Mouse (Mus musculus) frontal cortex, postnatal 36 days (tissue): ENCODE results near the gene Zfp36l2.
"Not testable (repeated sequence)": the region's sequence is repeated elsewhere in the genome, so short reads cannot be mapped to it uniquely, and the experiment has no call there.

ENCODE experiments used
- DNase-seq, 2 experiments: peaks; one replicate each; pipeline ENCODE4 v3.0.0; 2022; ENCODE audit warnings: low spot score in 2 of 2

Zfp36l2 gene

DNA sequence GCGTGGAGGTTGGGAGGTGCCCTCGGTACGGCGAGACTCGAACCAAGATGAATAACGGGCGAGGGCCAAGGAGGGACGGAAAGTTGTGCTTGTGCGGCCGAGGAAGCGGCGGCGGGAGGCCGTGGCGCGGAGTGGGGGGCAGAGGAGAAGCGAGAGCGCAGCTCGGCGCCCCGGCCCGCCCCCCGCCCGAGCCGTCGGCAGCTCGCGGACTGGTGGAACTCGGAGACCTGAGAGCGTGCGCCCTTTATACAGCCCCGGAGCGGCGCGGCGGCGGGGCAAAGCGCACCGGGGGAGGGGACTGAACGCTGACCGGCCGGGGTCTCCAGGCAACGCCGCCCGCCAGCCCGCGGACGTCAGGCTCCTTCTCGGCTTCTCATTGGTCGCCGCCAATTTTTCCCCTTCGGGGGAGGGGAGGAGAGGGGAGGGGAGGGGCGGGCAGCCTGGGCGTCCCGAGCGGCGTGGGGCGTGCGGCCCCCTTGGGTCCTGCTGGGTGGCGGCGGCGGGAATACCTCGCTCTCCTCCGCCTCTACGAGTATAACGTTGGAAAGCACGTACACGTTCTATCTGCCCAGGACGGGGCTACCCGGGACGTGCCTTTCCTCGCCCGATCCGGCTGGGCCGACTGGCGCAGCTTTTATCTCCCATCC, at the start of gene Zfp36l2:
TSS of gene Zfp36l2 (minus strand) at position 221 of the 647 bp plus-strand sequence.
- DNase-seq: peak; percentile 78 to 84

DNA sequence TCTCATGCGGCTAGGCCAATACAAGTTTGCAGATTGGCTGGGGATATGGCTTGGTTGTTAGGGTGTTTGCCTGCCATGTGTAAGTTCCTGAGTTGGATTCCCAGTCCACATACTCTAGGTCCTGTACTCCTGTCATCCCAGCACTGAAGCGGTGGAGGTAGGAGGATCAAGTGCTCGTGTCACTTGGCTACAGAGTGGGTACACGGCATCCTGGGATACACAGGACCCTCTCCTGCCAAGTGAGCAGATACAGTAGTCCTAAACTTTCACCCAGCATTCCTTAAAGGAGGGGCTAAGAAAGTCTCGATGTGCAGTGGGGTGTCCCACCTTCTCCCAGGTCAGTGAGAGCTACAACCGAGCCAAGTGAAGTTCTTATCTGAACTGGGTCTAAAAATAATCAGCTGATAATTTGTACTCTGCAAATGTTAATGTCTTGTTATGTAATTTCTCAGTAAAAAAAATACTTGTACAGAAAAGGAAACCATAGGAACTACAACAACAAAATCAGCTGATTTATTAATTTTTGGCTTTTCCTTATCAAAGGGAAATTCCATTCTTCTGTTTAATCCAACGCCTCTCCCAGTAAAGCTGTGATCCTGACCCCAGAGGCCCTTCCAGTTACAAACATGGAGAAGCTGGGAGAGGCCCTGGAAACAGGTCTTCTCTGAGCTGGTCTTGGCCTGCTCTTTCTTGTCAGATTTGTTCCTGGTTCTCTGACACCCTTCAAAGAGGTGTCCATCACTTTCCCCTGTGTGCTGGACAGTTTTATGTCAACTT, 49.2 kb upstream of the Zfp36l2 start:
- DNase-seq: no peak

DNA sequence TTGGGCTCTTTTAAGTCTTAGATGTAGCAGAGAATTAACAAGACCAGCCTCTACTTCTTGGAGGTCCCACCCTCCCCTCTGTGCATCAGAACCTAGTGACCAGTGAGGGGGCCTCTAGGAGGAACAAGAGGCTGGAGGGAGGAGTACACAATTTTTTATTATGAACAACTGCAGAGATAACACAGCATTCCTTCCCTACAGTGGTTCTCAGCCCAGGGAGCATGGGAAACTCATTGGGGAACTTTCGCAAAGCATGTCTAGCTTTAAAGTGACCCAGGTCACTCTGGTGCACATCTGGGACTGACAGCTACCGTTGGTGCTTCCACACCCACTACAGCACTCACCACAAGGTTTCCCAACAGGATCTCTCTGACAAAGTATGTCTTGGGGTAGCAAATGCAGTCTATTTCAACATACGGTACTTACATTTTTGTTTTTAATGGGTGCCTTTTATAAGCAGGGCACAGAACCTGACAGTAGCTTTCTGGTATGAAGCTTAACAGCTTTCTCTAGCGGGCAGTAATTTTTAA, 47.7 kb upstream of the Zfp36l2 start:
- no peak for DNase-seq

DNA sequence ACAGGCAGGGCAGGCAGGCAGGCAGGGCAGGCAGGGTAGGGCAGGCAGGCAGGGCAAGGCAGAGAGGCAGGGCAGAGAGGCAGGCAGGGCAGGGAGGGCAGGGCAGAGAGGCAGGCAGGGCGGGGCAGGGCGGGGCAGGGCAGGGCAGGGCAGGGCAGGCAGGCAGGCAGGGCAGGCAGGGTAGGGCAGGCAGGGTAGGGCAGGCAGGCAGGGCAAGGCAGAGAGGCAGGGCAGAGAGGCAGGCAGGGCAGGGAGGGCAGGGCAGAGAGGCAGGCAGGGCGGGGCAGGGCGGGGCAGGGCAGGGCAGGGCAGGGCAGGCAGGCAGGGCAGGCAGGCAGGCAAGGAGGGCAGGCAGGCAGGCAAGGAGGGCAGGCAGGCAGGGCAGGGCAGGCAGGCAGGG, 47.0 kb upstream of the Zfp36l2 start:
- not testable (repeated sequence) for DNase-seq

DNA sequence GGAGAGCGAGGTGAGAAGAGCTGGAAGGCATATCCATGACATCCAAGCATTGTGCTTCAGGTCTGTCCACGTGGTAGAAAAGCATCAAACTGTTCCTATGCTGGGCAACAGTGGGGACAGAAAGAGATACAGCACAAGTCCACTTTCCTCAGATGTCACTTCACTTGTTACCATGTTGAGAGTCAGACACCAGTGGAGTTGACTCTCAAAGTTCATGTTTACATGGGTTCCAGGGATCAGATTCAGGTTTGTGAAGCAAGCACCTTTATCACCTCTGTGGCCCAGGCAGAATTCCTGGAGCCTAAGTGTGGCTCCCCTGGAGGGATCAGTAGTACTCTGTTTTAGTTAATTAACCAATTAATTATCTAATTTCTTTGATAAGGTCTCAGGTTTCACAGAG, 46.0 kb upstream of the Zfp36l2 start:
- DNase-seq: no peak

DNA sequence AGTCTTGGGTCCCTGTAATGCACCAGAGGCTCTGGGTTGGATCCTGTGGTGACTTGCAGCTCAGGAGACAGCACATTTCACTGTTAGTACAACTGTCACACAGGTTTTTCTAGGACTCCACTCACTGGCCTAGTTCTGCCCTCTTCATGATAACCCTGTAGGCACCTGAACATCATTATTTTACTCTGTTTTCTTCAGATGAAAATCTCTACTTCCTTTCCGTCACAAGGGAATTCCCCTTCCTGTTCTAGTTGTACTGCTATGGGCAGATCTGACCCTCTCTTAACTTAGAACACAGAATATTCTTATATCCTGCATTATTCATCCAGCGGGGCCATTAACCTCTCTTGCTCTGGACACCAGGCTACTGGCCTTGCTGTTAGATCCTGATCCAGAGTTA, 43.6 kb upstream of the Zfp36l2 start:
- no peak for DNase-seq

DNA sequence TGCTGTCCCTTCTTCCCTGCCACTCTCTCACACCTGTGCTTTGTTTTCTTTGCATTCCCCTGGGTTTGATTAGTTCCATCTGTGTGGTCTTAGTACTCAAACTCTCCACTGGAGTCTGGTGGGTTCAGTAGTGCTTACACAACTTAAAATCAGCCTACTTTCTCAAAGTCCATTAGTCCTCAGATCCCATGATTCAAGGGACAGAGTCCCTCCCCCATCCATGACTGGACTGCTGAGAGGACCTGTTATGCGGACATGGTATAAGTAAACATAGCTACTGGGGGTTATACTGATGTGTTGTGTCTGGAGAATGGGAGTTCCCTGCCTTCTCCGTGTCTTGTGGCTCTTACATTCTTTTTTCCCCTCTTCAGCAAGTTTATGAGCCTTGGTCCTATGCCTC, 40.5 kb upstream of the Zfp36l2 start:
- no peak for DNase-seq

DNA sequence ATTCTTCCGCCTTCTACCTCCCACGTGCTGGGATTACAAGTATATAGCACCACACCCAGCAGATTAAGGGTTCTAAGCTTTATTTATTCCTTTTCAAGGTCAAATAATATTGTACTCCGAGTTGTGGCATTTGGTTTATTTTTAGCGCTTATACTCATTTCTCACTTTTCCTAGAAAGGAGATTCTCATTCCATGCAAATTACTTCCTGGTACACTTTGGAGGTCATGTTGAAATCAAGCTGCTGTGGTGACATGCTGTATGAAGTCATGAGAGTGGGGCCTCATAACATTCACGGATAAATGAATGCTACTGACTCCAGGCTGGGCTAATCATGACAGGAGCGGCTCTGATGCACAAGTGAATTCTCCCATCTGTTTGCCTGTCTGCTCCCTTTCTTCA, 38.9 kb upstream of the Zfp36l2 start:
- DNase-seq: no peak

DNA sequence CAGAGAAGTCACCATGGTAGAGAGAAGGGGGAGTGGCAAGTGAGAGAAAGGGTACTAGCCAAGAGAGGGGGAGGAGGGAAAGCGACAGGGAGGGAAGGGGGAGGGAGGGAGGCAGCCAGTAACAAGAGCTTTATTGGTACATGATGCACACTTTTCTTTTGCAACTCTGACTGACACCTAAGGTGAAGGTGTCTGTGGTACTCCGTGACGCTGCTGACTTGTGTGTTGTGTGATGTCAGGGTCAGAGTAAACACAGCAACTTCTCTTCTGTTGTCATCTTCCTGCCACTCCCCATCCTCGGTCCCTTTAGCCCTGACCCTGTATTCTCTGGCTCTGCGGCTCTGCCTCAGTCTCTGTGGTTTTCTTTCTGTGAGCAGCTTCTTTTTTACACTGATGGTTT, 38.5 kb upstream of the Zfp36l2 start:
- DNase-seq: no peak

DNA sequence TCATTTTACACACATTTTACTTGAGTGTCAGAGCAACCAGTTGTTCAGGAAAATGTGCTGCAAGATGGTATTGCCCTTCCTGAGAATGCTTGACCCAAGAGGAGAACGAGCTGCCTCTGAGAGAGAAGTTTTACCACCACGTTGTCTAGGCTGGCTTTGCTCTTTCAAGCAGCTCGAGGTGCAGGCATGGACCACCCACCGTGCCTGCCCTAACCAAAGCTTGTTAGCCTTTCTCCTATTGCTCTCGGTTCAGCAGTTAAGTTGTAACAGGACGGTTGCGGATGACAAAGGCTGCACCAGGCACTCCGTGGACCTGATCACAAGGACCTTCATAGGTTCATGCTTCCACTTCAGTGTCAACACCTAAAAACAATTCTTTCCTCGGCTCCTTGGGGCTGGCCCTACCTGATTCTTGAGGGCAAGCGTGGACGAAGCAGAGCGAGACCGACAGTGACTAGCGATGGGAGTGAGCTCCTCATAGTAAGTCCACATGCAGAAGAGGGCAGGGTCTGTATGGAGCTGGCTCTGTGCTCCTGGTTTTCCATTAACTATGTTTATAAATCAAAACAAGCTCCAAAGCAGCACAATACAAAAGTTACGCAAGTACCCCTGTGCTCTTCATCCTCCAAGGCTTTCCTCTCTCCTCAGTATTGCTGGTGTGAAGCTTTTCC, 36.6 kb upstream of the Zfp36l2 start:
- no peak for DNase-seq

DNA sequence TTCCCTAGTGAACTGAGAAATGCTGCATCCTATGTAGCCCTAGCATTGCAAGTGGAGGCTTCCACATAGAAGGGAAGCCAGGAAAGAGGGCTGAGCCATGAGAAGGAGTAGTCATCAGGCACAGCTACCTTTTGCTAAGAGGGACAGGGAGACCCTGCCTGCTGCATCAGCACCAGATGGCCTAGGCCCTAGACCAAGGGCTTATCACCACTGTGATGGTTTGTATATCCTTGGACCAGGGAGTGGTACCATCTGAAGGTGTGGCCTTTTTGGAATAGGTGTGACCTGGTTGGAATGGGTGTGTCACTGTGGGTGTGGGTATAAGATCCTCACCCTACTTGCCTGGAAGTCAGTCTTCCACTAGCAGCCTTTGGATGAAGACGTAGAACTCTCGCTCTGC, 31.1 kb upstream of the Zfp36l2 start:
- not testable (repeated sequence) for DNase-seq

DNA sequence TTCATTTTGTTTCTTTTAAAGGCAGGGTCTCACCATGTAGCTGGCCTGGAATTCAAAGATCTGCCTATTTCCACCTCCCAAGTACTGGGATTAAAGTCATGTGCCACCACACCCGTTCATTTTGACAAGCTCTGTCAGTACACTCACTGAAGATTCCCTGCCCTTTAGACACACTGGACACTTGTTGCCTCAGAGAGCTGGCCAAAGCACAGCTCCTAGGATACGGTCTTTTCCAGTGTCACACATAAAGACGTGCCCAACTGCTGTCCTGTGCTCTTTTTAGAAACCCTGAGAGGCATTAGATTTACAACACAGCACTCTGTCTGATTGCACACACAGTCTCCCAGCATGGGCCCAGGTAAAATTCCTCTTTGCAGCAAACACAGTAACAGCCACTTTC, 29.9 kb upstream of the Zfp36l2 start:
- no peak for DNase-seq

DNA sequence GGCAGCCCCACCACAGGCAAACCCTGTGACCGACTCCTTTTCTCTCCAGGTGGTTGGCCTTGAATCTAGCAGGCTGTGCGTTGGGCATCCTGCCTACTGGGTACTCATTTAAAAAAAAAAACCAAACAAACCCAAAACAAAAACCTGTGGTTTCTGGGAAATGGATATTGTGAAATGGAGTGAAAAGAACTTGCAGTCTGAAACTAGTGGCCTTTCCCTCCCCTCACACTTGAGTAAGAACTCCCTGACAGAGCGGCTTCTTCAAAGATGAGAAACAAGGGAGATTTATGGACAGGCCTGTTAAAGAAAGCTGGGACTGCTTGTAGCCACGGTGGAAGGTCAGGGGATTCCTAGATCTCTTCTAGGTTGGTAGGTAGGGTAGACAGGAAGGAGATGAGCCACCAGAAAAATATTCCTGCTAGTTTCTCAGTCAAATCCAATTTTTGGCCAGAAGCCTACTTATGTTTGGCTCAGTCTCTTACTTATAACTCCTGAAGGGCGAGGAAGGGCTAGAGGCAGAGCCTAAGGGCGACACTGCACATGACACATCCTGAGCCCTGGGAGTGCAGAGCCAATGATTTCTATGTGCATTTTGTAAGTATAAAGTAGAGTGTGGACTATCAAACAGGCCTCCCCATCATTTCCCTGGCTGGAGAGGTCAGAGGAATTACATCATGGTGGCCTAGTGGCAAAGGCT, 27.7 kb upstream of the Zfp36l2 start:
- DNase-seq: no peak

DNA sequence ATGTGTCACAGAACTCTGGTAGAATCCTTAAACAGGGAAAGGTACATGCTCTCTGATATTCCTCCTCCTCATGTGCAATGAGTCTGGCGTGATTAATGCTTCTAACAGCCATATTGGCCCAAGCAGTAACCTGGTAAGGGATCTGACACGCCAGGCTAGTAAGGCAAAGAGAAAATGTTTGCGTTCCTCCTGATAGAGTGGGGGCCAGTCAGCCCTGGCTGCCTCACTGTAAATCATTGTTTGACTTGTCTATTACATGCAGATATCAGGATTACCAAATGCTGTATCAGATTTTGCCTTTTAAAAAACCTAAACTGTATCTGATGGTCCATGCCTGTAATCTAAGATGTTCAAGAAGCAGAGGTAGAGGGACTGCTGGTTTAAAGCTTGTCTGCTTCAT, 25.7 kb upstream of the Zfp36l2 start:
- no peak for DNase-seq

DNA sequence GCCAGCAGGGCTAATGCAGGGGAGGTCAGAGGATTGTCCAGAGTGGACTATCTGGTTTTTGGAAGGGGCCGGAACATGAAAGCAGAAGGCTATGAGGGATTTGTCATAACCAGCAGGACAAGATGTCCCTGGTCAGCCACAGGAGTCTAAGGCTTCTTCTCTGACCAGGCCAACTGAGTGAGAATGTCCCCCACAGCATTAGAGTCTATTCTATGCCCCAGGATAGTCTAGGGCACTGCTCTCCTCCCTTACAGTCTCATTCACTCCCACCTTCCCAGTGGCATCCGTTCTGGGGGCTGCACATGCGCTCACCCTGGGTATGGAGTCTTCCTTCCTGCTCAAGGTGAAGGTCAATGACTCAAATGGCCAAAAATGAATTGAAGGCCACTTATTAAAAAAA, 19.9 kb upstream of the Zfp36l2 start:
- no peak for DNase-seq

DNA sequence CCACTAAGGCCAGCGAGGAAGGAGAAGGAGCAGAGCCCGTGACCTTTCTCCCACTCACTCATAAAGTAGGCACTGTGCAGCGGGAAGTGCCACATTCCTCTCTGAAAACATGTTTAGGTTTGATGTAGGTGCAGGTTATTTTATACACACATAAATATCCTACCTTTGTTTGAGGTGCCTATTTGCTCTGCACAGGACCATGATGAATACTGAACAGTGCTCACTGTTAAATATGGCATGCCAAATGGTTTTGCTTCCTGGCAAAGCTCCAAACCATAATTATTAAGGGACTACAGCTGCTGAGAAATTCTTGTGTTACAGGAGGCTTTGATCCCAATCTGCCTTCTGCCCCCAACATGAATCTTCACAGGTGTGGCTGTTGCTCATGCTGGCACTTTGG, 18.5 kb upstream of the Zfp36l2 start:
- no peak for DNase-seq

DNA sequence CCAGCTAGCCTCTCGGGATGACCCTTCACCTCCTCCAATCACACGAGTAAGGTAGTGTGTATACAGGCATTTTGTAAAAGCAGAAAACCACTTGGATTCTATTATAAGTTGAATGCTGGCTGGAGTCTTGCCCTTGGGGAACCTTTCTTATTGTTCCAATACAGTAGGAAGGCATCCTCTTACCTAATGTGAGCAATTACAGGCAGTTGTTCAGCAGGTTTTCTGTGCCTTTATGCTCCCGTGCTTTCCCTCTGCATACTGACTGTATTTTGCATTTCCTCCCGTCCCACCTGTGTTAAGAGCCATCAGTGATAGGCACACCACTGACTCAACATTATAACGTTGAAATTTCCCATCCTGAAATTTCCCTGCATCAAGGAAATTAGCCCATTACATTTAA, 17.2 kb upstream of the Zfp36l2 start:
- no peak for DNase-seq

DNA sequence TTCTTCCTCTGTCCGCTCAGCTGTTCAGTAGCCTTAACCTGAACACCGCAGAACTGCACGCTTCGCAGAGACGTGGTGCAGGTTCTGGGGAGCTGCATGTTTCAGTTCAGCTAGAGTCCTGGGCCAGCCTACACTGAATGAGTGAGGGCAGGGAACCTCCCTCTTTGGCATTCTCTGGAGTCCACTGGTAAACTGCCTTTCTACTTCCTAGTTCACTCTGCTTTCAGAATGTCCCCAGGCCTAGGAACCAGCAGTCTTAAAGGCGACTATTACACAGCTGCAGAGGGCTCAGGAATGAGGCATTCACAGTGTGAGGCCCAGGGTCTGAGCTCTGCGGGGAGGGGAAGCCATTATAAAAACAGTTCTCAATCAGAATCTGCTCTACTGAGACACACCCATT, 15.6 kb upstream of the Zfp36l2 start:
- no peak for DNase-seq

DNA sequence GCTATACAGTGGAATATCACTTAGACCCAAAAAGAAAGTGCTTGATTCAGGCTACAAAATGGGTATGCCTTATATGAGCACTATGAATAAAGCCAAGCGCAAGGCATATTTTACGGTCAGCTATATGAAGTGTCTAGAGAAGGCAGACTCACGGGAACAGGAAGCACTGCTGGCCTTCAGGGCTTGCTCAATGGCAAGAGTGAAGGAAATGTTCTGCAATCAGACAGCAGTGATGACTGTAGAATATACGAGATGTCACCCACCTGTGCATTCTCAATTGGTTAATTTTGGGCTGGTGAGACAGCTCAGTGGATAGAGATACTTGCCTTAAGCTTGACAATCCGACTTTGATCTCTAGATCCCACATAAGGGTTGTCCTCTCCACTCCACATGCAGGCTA, 13.4 kb upstream of the Zfp36l2 start:
- no peak for DNase-seq

DNA sequence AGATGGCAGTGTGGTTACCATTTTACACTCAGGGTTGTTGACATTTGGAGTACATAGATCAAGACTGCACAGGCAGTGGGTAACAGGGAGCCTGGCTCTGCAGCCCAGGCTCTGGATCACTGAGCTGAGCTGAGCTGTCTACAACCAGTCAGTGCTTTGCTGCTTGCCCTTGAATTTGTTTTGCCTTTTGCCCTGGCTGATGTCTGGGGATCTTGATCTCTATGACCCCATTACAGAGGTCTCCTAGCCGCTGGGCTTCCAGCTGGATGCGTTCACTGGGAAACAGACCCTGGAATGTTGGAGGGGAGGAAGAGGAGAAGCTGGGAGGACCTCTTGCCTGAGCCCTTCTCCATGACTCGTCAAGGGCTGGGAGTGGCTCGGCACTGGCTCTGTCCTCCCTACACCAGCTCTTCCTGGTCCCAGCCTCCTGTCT, 10.2 kb upstream of the Zfp36l2 start:
- no peak for DNase-seq

DNA sequence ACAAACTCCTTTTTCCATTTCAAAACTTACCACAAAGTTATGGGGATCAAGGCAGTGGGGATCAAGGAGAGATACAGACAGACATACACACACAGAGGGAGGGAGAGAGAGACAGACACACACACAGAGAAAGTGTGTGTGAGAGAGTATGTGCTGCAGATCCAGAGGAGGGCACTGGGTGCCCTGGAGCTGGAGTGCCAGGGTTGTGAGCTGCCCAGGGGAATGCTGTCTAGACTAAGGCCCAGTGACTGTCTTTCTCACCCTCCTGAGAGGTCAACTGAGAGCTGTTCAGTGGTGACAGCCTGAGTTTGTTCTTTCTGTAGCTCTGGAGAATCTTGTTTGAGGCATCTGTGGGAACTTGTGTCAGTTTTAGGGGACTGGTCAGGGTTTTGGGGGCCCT, 8.6 kb upstream of the Zfp36l2 start:
- no peak for DNase-seq

DNA sequence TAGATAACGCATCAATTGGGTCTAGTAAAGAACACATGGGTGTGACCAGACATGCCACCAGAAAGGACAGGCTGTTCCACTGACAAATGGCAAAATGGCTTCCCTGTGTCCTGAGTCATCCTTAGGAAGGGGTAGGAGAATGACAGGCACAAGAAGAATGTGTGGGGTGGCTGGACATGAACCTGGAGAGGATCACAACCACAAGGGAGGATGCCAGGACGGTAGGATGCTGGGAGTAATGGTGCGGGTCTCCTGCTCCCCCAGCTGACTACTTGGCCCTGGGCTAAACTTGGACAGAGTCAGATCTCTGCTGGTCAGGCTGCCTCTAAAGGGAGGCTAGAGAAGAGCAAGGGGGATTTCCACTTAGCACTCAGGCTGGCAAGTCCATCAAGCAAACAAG, 8.1 kb upstream of the Zfp36l2 start:
- DNase-seq: no peak
